Mouse (Mus musculus) R1 (cell line): ENCODE results near the gene Prl5a1.

Source experiments
- DNase-seq: peaks from one replicate; pipeline ENCODE4 v3.0.0-alpha.2; 2018; ENCODE audit warnings: low read depth, low spot score

Prl5a1 gene

DNA sequence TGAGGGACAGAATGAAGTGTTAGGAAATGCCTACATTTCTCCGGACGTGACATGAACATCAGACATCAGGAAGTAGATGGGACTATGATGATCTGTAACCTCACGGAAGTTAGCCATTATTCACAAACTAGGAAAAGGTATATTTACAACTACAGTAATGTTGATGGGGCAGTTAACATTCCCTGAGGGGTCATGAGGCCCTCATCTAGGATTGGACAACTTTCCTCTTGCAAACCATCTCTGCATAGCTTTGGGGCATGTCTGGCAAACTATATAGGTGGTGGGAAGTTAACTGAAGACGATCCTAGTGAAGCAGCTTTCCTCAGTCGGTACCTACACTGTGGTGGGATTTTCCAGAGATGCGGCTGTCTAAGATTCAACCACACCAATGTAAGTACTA is at the start of gene Prl5a1:
Gene Prl5a1, plus strand, starts transcription at position 301 of the 400 bp plus-strand sequence.
- no peak for DNase-seq

DNA sequence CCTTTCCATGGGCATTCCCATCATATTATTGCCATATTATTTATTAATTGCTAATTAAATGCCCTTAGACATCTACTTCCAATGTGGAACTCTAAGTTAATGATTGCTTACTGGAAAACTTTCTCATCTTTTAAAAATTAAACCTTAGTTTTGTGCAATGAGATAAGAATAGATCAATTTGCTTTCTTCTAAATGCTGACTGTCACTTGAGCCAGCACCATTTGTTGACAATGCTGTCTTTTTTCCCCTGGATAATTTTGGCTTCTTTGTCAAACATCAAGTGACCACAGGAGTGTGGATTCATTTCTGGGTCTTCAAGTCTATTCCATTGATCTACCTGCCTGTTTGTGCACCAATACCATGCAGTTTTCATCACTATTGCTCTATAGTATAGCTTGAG is 46.1 kb upstream of the Prl5a1 start:
- no peak for DNase-seq

DNA sequence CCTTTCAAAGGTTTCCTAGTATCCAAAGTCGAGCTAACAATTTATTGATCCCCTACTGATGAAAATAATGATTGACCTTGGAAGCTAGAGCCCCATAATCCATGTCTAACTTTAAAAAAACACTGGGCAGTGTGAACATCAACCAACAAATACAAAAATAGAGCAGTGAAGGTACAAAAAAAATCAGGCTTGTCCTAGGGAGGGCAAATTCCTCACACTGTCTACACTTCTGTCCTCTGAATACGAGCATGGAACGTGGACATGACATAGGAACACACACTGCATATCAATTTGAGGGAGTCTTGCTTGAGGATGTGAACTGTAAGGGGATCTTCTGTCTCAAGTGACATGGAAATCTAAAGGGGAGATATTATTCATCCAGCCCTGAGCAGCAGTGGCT is 33.7 kb upstream of the Prl5a1 start:
- no peak for DNase-seq

DNA sequence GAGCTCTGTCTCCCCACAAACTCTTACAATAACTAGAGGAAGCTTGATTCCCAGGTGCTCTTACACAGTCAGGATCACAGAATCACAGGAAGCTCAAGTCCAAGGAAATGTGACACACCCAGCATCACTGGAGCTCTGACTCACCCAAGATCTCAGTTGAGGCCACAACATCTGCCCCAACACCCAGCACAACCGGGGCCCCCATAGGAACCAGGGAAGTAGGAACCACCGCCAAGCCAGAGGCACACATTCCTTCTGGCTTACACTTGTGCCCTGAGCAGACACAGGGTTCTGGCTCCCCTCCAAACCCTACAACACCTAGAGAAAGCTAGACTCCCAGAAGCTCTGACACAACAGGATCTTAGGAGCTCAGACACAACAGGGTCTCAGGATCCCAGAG is 9.5 kb upstream of the Prl5a1 start:
- no peak for DNase-seq

DNA sequence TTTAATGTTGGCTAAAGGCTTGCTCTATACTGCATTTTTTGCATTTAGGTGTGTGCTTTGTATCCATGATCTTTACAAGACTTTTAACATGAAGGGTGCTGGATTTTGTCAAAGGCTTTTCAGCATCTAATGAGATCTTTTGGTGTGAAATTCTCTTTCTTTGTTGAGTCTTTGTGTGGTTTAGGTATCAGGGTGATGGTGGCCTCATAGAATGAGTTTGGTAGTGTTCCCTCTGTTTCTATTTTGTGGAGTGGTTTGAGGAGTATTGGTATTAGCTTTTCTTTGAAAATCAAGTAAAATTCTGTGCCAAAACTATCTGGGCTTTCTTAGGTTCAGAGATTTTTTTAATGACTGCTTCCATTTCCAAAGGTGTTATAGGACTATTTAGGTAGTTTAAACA is 6.5 kb upstream of the Prl5a1 start:
- DNase-seq: no peak
